Mouse (Mus musculus): Measurements from ENCODE around the gene Foxs1.
A peak's percentile ranks its signal among the peaks of the same experiment; 100 is the strongest.

Gene Foxs1

GRCm38 (mm10) chr2:152933048-152933447 is at the start of gene Foxs1:
Gene Foxs1 (minus strand): TSS chr2:152933208.
- DNase-seq (ENCODE audit: low spot score in 2 of 2): no peak

- DNase-seq (ENCODE audit: low spot score in 2 of 2): no peak
Observed at GRCm38 (mm10) chr2:152976991-152977390, 44.0 kb upstream of the Foxs1 start.

- no peak for DNase-seq (ENCODE audit: low spot score in 2 of 2)
Observed at GRCm38 (mm10) chr2:152965555-152965954, 32.5 kb upstream of the Foxs1 start.

- peak in 1 of 2 experiments; percentile 12 for DNase-seq (ENCODE audit: low spot score in 2 of 2)
Observed at GRCm38 (mm10) chr2:152962091-152962793, 29.2 kb upstream of the Foxs1 start, which contains the start of gene Ttll9. Gene Ttll9 (plus strand): TSS chr2:152962485.

GRCm38 (mm10) chr2:152958116-152958515 is 25.1 kb upstream of the Foxs1 start:
- DNase-seq (ENCODE audit: low spot score in 2 of 2): no peak

- DNase-seq (ENCODE audit: low spot score in 2 of 2): no peak
Observed at GRCm38 (mm10) chr2:152951850-152952720, 19.1 kb upstream of the Foxs1 start.

- no peak for DNase-seq (ENCODE audit: low spot score in 2 of 2)
Observed at GRCm38 (mm10) chr2:152951065-152951849, 18.2 kb upstream of the Foxs1 start, which contains the start of gene Dusp15. Gene Dusp15 (minus strand): TSS chr2:152951698.

GRCm38 (mm10) chr2:152950358-152951064 is 17.5 kb upstream of the Foxs1 start:
- no peak for DNase-seq (ENCODE audit: low spot score in 2 of 2)

GRCm38 (mm10) chr2:152948438-152949020 is 15.5 kb upstream of the Foxs1 start:
- DNase-seq (ENCODE audit: low spot score in 2 of 2): no peak

- no peak for DNase-seq (ENCODE audit: low spot score in 2 of 2)
Observed at GRCm38 (mm10) chr2:152947098-152947497, 14.1 kb upstream of the Foxs1 start.

GRCm38 (mm10) chr2:152944013-152944412 is 11.0 kb upstream of the Foxs1 start:
- no peak for DNase-seq (ENCODE audit: low spot score in 2 of 2)

GRCm38 (mm10) chr2:152943568-152943967 is 10.6 kb upstream of the Foxs1 start:
- DNase-seq (ENCODE audit: low spot score in 2 of 2): no peak

GRCm38 (mm10) chr2:152942898-152943515 is 10.0 kb upstream of the Foxs1 start:
- no peak for DNase-seq (ENCODE audit: low spot score in 2 of 2)

- DNase-seq (ENCODE audit: low spot score in 2 of 2): no peak
Observed at GRCm38 (mm10) chr2:152941776-152942175, 8.8 kb upstream of the Foxs1 start.

GRCm38 (mm10) chr2:152941106-152941505 is 8.1 kb upstream of the Foxs1 start:
- no peak for DNase-seq (ENCODE audit: low spot score in 2 of 2)

GRCm38 (mm10) chr2:152939846-152940245 is 6.8 kb upstream of the Foxs1 start:
- DNase-seq (ENCODE audit: low spot score in 2 of 2): peak in 1 of 2 experiments; percentile 36

- DNase-seq (ENCODE audit: low spot score in 2 of 2): peak in 1 of 2 experiments; percentile 42
Observed at GRCm38 (mm10) chr2:152933614-152934013, 606 bp upstream of the Foxs1 start.

- no peak for DNase-seq (ENCODE audit: low spot score in 2 of 2)
Observed at GRCm38 (mm10) chr2:152931456-152932160, 1.4 kb downstream of the Foxs1 start.

GRCm38 (mm10) chr2:152930276-152930675 is 2.7 kb downstream of the Foxs1 start:
- DNase-seq (ENCODE audit: low spot score in 2 of 2): no peak

GRCm38 (mm10) chr2:152928988-152929370 is 4.0 kb downstream of the Foxs1 start:
- no peak for DNase-seq (ENCODE audit: low spot score in 2 of 2)

All from spleen, postnatal 14 days (tissue).